Mouse (Mus musculus) right cerebral cortex, postnatal 4 days (tissue): Measurements from ENCODE around the gene Foxp1.

Source experiments
- DNase-seq: peaks from one replicate; pipeline ENCODE4 v3.0.0-alpha.2; 2022

Foxp1 gene

GRCm38 (mm10) chr6:99168727-99169126, 353.8 kb downstream of the Foxp1 start:
- no peak for DNase-seq

DNA sequence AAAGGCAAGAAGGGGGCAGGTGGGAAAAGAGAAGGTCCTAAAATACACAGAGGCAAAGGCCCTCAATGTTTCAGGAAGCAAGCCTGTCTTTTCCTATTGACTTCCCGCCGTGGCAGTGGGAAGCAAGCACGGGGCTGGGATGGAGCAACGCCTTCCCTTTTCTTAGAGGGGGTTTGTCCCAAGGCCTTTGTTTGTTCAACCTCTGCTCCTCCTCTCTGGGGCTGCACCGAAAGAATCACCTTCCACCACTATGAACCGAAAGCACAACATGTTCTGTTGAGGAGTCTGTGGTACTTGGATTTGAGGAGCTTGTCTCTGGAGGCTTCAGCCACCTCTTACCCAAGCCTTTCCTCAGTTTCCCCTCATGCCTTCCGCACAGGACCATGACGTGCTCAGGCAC, 355.5 kb downstream of the Foxp1 start:
- no peak for DNase-seq

- DNase-seq = no peak
These were observed 356.4 kb downstream of the Foxp1 start for GRCm38 (mm10) chr6:99166169-99166568.

DNA sequence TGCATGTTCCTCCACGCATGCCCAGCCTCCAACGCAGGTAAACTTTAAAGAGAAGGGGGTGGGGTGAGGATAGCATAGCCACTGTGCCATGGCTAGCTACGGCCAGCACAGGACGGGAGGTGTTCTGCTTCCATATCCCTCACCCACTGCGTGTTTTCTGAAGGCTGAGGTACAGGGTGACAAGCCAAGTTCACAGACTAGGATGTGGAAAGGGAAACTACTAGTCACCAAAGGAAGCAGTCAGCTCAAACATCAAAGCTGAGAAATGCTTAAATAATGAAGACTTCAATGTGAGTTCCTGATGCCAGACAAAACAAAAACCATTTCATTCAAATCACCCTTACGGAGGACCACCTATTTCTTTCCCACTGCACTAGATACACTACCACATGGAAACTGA, 357.8 kb downstream of the Foxp1 start:
- DNase-seq = no peak

DNA sequence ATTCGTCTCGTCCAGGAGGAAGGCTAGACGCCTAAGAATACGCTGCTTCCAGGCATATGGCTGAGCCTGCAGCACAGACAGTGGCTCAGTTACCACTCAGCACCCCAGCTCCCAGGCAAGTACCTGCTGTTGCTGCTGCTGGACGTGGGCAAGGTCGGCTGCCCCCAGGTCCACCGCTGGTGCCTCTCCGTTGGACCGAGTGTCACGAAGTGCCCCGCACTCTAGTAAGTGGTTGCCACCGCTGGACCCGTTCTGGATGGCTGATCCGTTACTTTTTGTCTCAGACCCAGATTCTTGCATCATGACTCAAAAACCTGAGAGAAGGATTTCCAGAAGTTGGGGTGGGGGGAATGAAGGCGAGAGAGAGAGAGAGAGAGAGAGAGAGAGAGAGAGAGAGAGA, 359.8 kb downstream of the Foxp1 start:
- DNase-seq = no peak

GRCm38 (mm10) chr6:99160348-99160693, 362.2 kb downstream of the Foxp1 start:
- no peak for DNase-seq

DNA sequence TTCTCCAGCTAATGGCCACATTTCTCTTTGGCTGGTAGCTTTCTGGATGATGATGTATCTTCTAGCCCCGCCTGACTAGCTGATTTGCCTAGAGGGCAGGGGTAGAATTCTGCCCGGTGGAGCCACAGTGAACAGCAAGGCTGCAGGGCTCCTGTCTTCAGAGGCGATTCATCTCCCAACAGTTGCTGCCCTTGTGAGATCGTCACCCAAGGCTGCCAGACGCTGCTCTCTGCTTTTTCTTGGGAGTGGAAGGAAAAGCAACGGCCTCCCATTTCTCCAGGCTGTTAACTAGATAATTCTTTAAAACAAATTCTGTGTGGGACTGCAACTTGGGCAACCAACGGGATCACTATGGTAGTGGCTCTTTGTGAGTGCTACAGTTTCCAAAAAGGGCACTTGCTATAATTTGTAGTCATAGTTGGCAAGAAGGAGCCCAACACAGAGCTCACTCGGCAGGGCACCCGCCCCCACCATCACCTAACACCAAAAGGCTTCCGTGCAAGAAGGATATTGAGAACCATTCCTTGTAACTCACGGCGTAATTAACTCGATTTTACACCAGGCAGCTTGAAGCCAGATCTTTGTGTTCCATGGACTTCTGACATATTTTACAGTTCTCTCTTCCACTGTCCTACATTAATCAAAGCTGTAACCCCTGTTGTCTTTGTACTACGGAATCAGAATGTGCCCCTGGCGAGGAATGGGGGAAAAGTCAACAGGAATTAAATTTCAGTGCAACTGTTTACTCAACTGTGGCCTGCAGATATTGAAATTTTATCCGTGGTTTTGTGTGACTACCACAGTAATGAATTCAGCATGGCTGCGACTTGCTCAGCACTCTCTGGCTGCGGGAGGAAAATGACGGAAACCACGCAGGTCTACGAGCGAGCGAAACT, 362.8 kb downstream of the Foxp1 start:
- DNase-seq = no peak

DNA sequence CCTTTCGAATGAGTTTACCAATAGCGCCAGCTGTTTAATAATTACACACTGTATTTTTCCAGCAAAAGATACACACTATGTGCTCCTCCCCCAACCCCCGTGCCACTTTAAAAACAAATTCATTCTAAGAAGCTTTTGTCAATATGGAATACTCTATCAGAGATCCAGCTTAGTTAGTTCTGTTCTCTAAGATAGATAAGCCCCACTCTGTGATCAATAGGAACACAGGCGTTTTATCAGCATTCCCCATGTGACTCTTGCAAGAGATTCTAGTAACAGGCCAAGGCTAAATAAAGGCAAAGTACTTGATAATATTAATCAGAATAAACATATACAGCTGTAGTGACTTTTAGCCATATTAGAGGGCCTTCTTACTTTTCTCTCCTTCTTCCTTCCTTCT, 368.8 kb downstream of the Foxp1 start:
- no peak for DNase-seq

- no peak for DNase-seq
These were observed 376.1 kb downstream of the Foxp1 start for GRCm38 (mm10) chr6:99146400-99146905.

DNA sequence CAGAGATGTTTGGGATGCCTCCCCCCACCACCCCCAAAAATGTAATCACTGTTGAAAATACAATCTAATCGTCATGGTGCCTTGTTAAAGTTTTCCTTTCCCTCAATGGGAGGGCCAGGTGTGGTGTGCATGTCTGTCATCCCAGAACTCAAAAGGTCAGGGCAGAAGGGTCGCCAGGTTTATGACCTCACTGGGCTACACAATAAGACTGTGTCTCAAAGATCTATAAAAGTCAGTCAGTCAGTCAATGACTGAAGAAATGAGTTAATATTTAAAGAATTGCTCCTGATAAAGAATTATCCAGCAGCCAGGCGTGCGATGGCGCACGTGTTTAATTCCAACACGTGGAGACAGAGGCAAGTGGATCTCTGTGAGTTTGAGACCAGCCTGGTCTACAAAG, 377.5 kb downstream of the Foxp1 start:
- no peak for DNase-seq

- DNase-seq = no peak
These were observed 378.8 kb downstream of the Foxp1 start for GRCm38 (mm10) chr6:99143756-99144036.

- no peak for DNase-seq
These were observed 379.4 kb downstream of the Foxp1 start for GRCm38 (mm10) chr6:99142900-99143755.

DNA sequence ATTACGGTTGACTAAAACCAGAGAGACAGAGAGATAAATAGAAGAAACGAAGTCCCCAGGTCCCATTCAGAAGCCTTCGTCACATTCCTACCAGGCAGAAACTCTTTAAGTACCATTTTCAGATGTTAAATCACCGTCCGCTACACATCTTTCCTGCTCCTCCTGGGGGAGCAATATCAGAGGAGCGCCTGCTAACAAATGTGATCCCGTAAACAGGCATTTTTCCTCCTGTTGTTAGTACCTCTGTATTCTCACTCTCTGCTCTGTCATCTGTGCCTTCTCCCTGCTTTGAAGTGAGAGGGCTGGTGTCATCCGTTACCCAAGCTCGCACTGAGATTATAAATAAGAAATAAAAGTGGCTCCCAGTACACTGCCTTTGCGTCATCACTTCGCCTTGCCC, 384.5 kb downstream of the Foxp1 start:
- no peak for DNase-seq

DNA sequence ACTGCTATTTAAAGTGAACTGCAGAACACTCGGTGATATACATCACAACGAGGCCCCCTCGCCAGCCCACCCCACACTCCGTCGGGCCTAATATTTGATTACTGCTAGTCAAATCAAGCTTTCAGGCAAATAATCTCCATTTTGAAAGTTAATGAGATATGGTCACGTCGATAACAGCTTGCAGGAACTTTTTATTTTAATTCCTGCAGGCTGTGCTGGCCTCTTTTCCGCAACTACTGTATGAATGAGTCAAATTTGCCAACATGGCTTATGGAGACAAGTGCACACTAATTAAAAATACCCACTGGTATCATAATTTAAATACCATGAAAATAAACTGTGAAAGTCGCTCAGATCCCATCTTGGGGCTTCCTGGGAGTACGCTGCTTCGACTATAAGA, 385.4 kb downstream of the Foxp1 start:
- no peak for DNase-seq

- DNase-seq = no peak
These were observed 386.4 kb downstream of the Foxp1 start for GRCm38 (mm10) chr6:99135938-99136729.

DNA sequence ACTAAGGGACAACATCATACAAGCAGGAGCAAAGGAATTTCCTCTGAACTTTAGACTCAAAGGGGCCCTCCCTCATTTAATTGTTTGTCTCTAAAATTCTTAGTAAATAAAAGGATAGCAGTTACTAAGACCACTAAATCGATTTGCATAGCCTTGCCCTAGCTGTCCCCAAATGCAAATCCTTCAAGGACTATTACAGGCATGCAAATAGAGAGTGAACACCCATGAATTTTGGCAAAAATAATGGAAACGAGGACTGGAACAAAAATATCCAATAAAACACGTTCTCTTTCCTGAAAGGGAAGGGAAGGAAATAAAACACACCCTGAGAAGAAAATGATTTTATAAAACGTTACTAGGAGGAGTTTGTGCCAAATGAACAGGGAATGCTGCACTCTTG, 390.7 kb downstream of the Foxp1 start:
- DNase-seq = no peak

DNA sequence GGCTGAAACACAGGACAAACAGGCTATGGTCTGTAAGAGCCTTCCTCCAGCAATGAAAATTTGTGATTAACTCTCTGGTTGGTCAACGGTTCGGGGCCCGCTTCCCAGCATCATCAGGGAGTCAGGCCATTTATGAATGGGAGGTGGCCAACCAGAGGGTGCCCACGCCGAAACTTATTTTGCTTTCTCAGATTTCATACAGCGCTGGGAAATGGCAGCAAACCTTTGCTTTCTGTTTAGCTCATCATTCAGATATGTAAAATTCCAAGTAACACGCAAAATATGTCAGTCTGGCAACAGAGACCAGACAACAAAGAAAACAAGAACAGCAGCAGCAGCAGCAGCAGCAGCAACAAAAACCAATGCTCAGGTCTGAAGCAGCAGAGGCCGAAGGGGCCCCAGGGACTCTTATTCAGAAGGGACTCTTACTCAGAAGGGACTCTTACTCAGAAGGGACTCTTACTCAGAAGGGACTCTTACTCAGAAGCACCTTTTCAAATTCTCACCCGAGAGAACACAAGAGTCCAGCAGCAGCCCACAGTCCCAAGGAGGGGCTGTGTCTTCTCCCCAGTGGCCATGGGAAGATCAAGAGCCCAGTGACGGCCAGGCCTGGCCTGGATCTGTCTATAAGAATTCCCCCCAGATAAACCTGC, 391.6 kb downstream of the Foxp1 start:
- no peak for DNase-seq

- DNase-seq = no peak
These were observed 395.8 kb downstream of the Foxp1 start for GRCm38 (mm10) chr6:99126717-99127116.

- no peak for DNase-seq
These were observed 401.4 kb downstream of the Foxp1 start for GRCm38 (mm10) chr6:99120776-99121766.

DNA sequence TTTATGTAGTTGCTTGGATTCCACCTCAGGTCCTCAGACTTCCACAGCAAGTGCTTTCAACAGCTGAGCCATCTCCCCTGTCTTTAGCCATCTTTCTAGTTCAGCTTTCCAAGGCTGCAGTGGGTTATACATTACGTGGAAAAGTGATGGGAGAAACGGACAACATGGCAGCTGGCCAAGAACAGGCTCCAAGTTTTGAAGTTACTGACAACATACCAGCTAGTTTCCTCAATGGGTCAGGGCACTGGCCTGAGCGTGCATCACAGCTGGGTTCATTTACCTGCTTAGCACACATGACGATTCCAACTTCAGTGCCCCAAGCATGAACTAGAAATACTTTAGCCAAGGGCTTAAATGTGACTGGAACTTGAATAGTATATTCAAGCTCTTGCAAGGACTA, 404.0 kb downstream of the Foxp1 start:
- DNase-seq = no peak

GRCm38 (mm10) chr6:99117411-99117810, 405.1 kb downstream of the Foxp1 start:
- no peak for DNase-seq

DNA sequence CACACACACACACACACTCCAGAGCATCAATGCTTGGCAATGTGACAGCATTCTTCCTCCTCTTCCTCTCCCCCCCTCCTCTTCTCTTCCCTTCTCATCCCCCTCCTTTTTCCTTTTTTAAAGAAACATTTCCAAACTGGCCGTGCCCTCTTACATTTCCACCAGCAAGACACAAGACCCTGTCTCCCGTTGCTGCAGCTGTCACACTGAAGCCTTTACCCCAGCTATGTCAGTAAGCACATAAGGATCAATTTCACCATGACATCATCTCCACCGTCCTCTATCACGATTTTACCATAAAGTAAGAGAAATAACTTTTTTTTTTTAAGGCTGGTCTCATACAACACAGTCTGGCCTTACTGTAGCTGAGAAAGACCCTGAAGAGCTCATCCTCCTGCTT, 410.7 kb downstream of the Foxp1 start:
- DNase-seq = no peak
